Mouse (Mus musculus): ENCODE data around the gene Sun2. TPM values are rescaled to one million over a fixed set of nuclear protein-coding genes. Genes with fewer than 3 reads are reported as not detected.

The Sun2 gene
- polyA plus RNA-seq, 1 experiment = 247 TPM

GRCm38 (mm10) chr15:79681973-79682372, 60.4 kb downstream of the Sun2 start:
- TF ChIP-seq POLR2A (IDR thresholded peaks at IDR 0.05; ENCODE audit: insufficient read depth, low read depth, low read length) (no peak), CTCF (IDR thresholded peaks at IDR 0.05; ENCODE audit: insufficient read depth, low read depth, low read length) (no peak)
- Histone ChIP-seq H3K4me1 (ENCODE audit: control insufficient read depth, insufficient read depth, low read length) (peaks cover 17% of the 10 kb centered on the region), H3K27ac (ENCODE audit: insufficient read depth, low read depth, low read length) (no peak overlapping the region), H3K4me3 (ENCODE audit: insufficient read depth, low read depth, low read length) (no peak overlapping the region)
- WGBS = 94% methylated on average over 4 of the region's 4 CpGs

- Histone ChIP-seq H3K4me1 (ENCODE audit: control insufficient read depth, insufficient read depth, low read length) (peaks cover 5% of the 10 kb centered on the region), H3K4me3 (ENCODE audit: insufficient read depth, low read depth, low read length) (no peak overlapping the region), H3K27ac (ENCODE audit: insufficient read depth, low read depth, low read length) (no peak overlapping the region)
- no peak for TF ChIP-seq POLR2A (IDR thresholded peaks at IDR 0.05; ENCODE audit: insufficient read depth, low read depth, low read length)
- WGBS = 78% methylated on average over 2 of the region's 2 CpGs
Observed at GRCm38 (mm10) chr15:79677936-79678335, 64.4 kb downstream of the Sun2 start.

Other genes starting within 250 kb of the Sun2 start
- gene Kcnj4, start 237.3 kb downstream of the Sun2 start, polyA plus RNA-seq (2012; ENCODE audit: insufficient read depth, insufficient read length, low replicate concordance, missing spikeins) = 142 TPM in 1 of 2 replicates, not detected in the other
- gene Kdelr3, start 226.1 kb downstream of the Sun2 start, polyA plus RNA-seq (2012; ENCODE audit: insufficient read depth, insufficient read length, low replicate concordance, missing spikeins) = not detected in 2 replicates
- 399 and 583 TPM in 2 replicates for gene Ddx17, start 195.8 kb downstream of the Sun2 start, polyA plus RNA-seq (2012; ENCODE audit: insufficient read depth, insufficient read length, low replicate concordance, missing spikeins)
- gene Dmc1, start 137.4 kb downstream of the Sun2 start, polyA plus RNA-seq (2012; ENCODE audit: insufficient read depth, insufficient read length, low replicate concordance, missing spikeins) = not detected in 2 replicates
- gene Fam227a, start 83.6 kb downstream of the Sun2 start, polyA plus RNA-seq (2012; ENCODE audit: insufficient read depth, insufficient read length, low replicate concordance, missing spikeins) = not detected in 2 replicates
- not detected in 2 replicates for gene Cby1, start 83.3 kb downstream of the Sun2 start, polyA plus RNA-seq (2012; ENCODE audit: insufficient read depth, insufficient read length, low replicate concordance, missing spikeins)
- gene Tomm22, start 71.7 kb downstream of the Sun2 start, polyA plus RNA-seq (2012; ENCODE audit: insufficient read depth, insufficient read length, low replicate concordance, missing spikeins) = not detected in 2 replicates
- not detected in 2 replicates for gene Josd1, start 54.6 kb downstream of the Sun2 start, polyA plus RNA-seq (2012; ENCODE audit: insufficient read depth, insufficient read length, low replicate concordance, missing spikeins)
- gene Gtpbp1, start 51.7 kb downstream of the Sun2 start, polyA plus RNA-seq (2012; ENCODE audit: insufficient read depth, insufficient read length, low replicate concordance, missing spikeins) = not detected in 2 replicates
- gene Dnal4, start 35.3 kb upstream of the Sun2 start, polyA plus RNA-seq (2012; ENCODE audit: insufficient read depth, insufficient read length, low replicate concordance, missing spikeins) = not detected in 2 replicates
- 326 TPM in 1 of 2 replicates, not detected in the other for gene Nptxr, start 62.2 kb upstream of the Sun2 start, polyA plus RNA-seq (2012; ENCODE audit: insufficient read depth, insufficient read length, low replicate concordance, missing spikeins)
- gene Npcd, start 91.7 kb upstream of the Sun2 start, polyA plus RNA-seq (2012; ENCODE audit: insufficient read depth, insufficient read length, low replicate concordance, missing spikeins) = not detected in 2 replicates
- not detected in 2 replicates for gene Cbx6, start 92.2 kb upstream of the Sun2 start, polyA plus RNA-seq (2012; ENCODE audit: insufficient read depth, insufficient read length, low replicate concordance, missing spikeins)
- gene Apobec3, start 149.1 kb upstream of the Sun2 start, polyA plus RNA-seq (2012; ENCODE audit: insufficient read depth, insufficient read length, low replicate concordance, missing spikeins) = 702 TPM in 1 of 2 replicates, not detected in the other
- gene Cbx7, start 228.6 kb upstream of the Sun2 start, polyA plus RNA-seq (2012; ENCODE audit: insufficient read depth, insufficient read length, low replicate concordance, missing spikeins) = not detected in 2 replicates